Mouse (Mus musculus) testis, postnatal 14 days (tissue): Measurements from ENCODE around the gene Ywhae.
A peak's percentile ranks its signal among the peaks of the same experiment; 100 is the strongest.

ENCODE experiments used
- DNase-seq: peaks from one replicate; pipeline ENCODE4 v3.0.0; 2021; ENCODE audit warnings: low spot score

Ywhae gene

DNA sequence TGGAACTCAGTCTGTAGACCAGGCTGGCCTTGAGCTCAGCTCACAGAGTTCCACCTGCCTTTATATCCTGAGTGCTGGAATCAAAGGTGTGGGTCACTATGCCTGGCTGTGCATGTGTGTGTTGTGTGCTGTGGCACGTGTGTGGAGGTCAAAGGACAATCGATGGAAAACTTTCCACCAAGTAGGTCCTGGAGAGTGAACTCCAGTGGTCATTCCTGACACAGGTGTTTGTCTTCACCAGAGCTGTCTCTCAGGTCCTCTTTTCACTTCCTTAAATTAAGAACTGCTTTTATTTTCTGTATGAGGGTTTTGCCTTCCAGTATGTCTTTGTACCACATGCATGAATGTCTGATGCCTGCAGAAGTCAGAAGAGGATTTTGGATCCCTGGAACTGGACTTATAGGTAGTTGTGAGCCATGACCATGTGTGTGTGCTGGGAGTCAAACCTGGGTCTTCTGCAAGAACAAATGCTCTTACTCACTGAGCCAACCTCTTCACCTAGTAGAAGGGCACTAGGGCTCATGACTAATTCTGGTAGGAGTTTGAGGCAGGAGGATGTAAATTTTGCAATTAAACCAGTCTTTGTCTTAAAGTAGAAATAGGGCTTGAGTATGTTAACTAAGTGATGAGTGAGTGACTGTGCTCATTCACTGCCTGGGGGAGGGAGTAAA is 5.3 kb downstream of the Ywhae start:
- DNase-seq = no peak

DNA sequence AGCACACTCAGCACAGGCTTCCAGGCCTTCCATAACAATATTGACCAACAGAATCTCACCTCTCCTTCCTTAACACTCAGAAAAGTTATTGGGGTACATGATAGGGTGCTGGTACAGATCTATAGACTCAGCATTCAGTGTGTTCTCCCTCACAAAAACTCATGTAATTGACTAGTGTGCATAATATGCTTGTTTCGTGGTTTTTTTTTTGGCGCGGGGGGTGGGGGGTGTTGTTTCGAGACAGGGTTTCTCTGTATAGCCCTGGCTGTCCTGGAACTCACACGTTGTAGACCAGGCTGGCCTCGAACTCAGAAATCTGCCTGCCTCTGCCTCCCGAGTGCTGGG is 5.8 kb downstream of the Ywhae start:
- DNase-seq = no peak

DNA sequence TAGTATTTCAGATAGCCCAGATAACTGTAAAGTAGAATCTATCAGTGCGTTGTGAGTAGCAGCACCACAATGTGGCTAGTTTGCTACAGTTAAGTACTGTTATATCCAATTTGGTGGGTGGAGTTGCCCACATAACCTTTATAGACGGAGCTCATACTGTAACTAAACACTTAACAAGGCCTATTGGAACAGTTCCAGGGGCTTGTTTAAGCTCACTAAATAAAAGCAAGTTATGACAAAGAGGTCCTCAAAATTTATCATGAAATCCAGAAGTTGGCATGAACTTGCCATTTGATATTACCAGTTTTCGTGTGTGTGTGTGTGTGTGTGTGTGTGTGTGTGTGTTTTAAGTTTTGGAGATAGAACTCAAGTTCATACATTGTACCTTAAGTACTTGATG is 7.5 kb downstream of the Ywhae start:
- DNase-seq = no peak

DNA sequence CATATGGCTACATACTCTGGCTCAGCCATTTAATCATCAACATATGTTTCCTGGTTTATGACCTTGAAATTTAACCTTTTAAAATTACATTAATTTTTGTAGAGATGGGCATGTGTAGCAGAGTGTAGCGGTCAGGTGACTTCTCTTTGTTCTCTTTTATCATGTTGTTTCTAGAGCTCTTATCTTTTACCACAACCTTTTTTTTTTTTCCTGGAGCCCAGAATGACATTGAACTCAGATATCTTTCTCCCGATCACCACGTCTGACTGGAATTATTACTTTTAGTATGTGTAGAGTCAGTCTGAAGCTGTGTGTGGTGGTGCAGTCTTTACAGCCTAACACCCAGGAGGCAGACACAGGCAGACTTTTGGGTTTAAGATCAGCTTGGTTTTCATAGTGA is 8.9 kb downstream of the Ywhae start:
- no peak for DNase-seq

- DNase-seq = no peak
Measured at GRCm38 (mm10) chr11:75744761-75745160, 12.1 kb downstream of the Ywhae start.

- DNase-seq = no peak
Measured at GRCm38 (mm10) chr11:75750537-75750936, 17.9 kb downstream of the Ywhae start.

- no peak for DNase-seq
Measured at GRCm38 (mm10) chr11:75751082-75751481, 18.4 kb downstream of the Ywhae start.

DNA sequence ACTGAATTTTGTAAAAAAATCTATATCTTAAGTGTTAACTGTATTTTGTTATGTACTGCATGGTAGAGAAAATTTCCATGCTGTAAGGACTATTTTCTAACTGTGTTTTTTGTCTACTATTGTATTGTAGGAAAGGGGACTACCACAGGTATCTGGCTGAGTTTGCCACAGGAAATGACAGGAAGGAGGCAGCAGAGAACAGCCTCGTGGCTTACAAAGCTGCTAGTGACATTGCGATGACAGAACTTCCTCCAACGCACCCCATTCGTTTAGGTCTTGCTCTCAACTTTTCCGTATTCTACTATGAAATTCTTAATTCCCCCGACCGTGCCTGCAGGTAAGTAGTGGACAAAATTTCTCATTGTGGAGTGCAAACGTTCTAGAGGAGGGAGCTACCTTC is 24.0 kb downstream of the Ywhae start:
- DNase-seq = no peak

DNA sequence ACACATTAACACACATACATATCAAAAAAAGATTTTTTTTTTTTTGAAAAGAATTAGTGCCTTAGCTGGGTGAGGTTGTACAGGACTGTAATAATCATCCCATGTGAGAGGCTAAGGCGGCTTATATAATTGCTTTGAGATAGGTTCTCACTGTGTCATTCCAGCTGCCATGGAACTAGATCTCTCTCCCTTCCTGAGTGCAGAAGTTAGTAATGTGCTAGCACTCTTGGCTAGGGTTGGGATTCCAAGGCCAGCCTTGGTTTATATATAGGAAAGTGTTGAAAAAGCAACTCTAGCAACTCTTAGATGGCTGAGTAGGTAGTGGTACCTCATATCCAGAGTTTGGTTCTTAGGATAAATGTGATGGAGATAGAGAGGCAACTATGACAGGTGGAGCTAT is 25.9 kb downstream of the Ywhae start:
- no peak for DNase-seq

- no peak for DNase-seq
Measured at GRCm38 (mm10) chr11:75760785-75761184, 28.1 kb downstream of the Ywhae start.

DNA sequence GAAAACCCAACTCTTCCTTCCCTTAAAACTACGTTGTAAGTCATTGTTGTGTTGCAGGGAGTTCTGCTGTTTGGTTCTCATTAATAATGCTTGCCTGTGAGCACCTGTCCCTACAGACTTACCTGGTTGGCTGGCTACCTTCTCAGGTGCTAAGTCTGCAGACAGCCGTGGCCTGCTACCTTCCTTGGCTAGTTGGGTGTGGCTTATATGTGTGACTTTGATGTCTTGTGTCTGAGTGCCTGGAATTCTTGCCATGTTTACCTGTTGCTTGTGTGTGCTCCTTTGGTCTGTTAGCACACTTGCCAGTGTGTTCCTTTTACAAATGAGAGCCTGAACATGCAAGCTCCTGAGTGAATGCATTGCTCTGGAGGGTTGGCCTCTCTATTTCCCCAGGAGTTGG is 30.0 kb downstream of the Ywhae start:
- no peak for DNase-seq

GRCm38 (mm10) chr11:75764521-75765023 is 31.9 kb downstream of the Ywhae start:
- DNase-seq = no peak

DNA sequence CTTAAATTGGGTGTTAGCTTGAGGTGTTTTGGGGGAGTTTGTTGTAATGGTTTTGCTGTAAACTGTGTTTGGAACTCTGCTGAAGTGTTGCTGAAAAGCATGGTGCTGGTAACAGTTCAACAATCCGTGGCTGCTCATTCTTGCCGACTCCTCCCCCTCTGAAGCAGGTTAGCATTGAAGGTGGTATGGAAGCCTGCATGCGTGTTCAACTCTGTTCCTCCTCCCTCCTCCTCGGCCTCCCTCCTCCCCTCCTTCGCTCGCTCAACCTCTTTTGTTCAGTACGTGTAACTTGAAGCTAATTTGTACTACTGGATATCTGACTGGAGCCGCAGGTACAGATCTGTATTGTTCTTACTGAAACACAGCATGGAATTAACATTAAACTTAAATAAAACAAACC is 32.5 kb downstream of the Ywhae start:
- DNase-seq = no peak

DNA sequence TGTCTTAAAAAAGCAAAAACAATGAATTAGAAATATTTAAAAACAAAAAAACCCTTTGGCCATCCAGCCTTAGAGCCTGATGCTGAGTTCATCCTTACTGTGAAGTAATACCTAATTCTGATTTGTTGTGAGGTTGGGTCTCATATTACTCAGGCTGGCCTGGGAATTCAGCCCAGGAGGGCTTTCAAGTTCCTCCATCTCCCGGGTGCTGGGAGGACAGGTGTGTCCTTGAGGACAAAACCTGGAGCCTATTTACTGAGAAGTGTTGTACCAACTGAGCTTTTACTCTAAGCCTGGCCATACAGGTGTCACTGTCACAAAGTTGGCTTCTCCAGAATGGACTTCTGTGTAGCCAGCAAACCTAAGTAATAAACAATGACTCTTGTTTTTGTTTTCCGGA is 34.3 kb downstream of the Ywhae start:
- no peak for DNase-seq

DNA sequence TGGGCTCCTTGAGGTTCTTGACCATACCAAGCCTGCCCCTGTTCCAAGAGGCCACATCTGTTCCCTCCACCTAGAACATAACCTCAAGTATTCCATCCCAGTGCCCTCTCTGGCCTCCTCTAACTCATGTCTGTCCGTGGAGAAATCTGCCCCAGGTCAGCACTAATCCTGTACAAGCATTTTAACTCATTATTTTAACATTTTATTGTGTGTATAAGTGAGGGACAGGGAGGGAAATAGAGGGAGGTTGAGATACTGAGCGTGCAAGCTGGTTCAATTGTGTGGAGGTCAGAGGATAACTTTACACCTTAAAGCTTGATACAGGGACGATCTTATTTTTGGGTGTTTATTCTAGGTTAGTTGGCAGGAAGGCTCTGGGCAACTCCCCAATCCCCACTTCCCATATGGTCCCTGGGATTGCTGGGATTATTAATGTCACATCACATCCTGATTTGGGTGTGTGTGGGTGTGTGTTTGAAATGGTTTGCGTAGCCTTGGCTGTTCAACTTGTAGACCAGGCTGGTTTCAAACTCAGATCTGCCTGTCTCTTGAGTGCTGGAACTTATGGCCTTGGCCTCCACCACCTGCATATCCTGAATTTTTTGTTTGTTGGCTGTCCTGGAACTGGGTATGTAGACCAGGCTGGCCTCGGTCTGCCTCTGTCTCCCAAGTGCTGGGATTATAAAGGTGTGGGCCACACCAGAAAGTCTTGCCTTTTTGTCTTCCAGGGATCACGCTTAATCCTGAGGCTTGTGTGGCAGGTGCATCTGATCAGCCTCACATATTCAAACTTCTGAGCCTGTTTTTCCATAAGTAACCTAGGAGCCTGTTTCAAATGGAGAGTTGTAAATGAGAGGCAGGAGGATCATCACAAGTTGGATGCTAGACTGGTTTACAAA is 35.7 kb downstream of the Ywhae start:
- DNase-seq = no peak

DNA sequence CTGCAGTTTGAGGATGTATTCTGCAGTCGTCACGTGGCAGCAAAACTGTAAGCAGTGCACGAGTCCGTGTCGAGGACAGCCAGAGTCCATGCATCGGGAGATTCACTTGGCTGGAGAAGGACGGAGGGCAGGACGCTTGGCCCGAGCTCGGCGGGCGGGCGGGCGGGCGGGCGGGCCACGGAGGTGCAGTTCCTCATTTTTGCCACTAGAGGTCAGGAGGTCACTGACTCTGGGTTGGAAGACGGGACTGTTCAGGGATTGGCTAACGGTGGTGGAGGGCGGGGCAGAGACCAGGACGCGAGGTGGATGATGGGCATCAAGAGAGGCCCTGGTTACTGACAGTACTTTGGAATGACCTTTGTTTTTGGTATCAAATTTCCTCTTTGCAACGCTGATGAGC is 36.5 kb downstream of the Ywhae start:
- DNase-seq = peak; percentile 84

DNA sequence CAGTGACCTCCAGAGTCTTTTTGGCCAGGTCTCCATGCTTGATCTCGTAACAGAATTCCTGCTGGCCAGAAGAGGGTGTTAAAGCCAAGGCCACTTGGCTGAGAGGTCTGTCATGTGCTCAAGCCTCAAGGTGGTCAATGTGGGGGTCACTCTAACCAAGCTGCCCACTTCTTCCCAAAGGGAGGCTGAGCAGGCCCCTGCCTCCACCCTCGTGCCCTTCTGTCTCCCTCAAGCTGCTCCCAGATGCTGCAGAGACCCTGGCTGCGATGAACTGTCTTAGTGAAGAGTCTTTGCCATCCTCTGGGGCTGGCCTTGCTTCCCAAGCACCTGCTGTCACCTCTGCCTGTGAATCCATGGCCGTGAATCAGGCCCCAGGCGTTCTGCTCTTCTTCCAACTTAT is 39.9 kb downstream of the Ywhae start:
- no peak for DNase-seq

- no peak for DNase-seq
Measured at GRCm38 (mm10) chr11:75775919-75776318, 43.2 kb downstream of the Ywhae start.

GRCm38 (mm10) chr11:75781919-75782318 is 49.2 kb downstream of the Ywhae start:
- DNase-seq = no peak

DNA sequence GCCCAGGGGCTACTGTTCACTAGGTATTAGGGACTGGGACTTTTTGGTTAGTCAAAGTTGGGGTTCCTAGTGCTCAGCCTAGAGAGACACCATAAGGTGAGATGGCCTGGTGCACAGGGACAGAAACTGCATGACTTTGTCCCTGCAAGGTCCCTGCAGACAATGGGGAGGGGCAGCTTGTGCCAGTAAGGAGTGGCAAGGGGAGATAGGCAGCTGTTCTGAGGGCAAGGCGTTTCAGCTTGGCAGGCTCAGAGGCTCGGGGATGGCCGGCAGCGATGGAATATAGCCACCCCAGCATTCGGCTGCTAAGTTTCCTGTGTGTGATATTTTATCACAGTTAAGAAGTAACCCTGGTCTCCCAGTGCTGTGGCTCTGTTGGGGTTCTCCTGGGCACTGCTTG is 51.1 kb downstream of the Ywhae start:
- no peak for DNase-seq

DNA sequence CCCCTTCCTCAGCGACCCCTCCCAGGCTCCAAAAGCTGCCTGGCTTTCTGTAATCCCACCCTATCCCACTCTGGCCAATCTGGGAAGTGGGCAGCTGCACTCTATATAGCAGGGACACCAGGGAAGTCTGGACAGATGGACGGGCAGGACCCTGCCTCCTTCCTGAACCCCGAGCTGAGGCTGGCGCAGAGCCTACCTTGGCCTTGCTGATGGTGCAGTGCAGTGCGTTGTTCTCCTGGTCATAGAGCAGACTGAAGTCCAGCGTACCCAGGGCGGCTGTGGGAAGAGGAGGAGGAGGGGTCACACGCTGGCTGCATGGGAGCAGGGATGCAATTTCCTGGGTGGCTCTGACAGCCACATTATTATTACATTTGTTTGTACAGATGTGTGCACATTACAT is 53.2 kb downstream of the Ywhae start:
- DNase-seq = no peak

GRCm38 (mm10) chr11:75792535-75792934 is 59.9 kb downstream of the Ywhae start:
- DNase-seq = no peak

DNA sequence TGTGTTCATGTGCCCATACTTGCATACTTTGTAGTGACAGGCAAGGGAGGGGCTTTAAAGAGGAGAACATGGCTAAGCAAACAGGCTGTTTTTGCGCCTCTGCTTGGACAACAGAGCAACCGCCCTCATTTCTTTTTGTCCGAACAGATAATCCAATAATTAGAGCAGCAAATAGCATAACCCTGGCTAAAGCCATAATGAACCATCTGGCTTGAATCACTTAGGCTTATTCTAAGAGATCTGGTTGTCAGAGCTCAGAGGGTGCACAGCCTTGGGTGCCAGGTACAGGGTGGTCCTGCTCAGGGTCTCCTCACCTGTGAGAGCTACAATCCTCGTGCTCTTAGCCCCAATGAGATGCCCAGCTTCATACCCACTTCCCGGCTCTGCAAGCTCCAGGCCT is 60.7 kb downstream of the Ywhae start:
- no peak for DNase-seq
